Mouse (Mus musculus) gastrocnemius, adult 2 months (tissue): ENCODE results near the gene Zfp947. TPM values are rescaled to one million over a fixed set of nuclear protein-coding genes. Genes with fewer than 3 reads are reported as not detected.
"Not testable (repeated sequence)": the region's sequence is repeated elsewhere in the genome, so short reads cannot be mapped to it uniquely, and the experiment has no call there.

Experiments
- DNase-seq: peaks from one replicate; pipeline ENCODE4 v3.0.0; 2022
- H3K27ac ChIP-seq: fragments of 200-600 bp; 2 replicates; pipeline ENCODE4 v1.8.1; 2022; ENCODE audit warnings: mild to moderate bottlenecking
- H3K4me3 ChIP-seq: fragments of 200-600 bp; 2 replicates; pipeline ENCODE4 v1.8.1; 2022; ENCODE audit warnings: mild to moderate bottlenecking, moderate library complexity
- CTCF ChIP-seq: fragments of 200-600 bp; IDR thresholded peaks from 2 replicates; pipeline ENCODE4 v1.8.1; 2022; ENCODE audit warnings: antibody characterized with exemption, mild to moderate bottlenecking, moderate library complexity
- intact Hi-C: fragments of 180-260 bp; cut with DNase I; formaldehyde crosslinking; loops from one replicate; pipeline ENCODE4 v1.15.1; 2025
- long read RNA-seq, 2 experiments: library from polyadenylated mRNA; stranded (forward); transcript quantifications; one replicate each; pipeline ENCODE4 v2.0.0; 2021
- total RNA-seq, 2 experiments: library from RNA; stranded (reverse); gene quantifications; 2 replicates each; pipeline ENCODE4 v1.2.3; 2021

Gene Zfp947
- total RNA-seq, result under 1 TPM; 0.38 to 0.92 TPM
- long read RNA-seq, experiment 1, result 0 reads
- long read RNA-seq, experiment 2, partial matches to known transcripts, result 0 of 1 reads
- long read RNA-seq, experiment 2, other reads (novel, unspliced or antisense), result 0 of 1 reads

DNA sequence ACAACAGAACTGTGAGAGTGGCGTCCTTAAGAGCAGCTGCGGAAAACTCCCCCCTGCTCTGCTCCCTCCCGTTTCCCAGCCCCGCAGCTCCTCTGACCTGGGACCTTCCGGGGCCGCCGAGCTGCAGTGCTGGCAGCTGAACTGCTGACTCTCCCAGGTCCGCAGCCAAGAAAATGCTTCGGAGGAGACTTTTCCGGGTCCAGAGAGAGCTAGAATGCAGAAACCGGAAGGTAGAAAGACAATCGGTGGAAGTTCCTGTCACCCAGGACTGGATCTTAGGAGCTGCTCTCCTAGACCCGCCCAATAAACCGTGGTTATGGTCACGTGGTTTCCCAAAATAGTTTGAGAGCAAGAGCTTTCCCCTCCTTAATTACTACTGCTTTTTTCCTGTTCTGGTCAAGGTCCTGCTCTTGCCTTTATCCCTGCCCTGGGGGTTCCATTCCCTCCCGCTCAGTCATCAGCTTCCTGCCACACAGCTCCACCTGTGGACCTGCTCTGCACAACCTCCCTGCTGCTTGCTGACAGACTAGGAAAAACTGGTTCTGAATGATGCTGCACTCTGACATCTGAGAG, at the start of gene Zfp947:
Zfp947 (minus strand) TSS at position 469 of the 573 bp plus-strand sequence.
- intact Hi-C loops, result not testable (repeated sequence)
- Histone ChIP-seq H3K4me3 (peak within 1 kb of the TSS; percentile 79), H3K27ac (peak within 1 kb of the TSS; percentile 80)
- peak; percentile 49 for DNase-seq

DNA sequence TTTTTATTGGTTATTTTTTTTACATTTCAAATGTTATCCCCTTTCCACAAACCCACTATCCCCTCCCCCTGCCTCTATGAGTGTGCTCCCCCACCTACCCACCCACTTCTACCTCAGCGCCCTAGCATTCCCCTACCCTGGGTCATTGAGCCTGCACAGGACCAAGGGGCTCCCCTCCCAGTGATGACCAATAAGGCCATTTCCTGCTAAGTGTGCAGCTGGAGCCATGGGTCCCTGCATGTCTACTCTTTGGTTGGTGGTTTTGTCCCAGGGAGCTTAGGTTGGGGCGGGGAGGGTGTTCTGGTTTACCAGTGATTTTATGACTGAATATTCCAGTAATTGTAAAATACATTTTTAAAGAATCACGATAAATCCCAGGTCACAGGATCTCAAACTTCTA, 686 bp downstream of the Zfp947 start:
- DNase-seq, intact Hi-C loops: not testable (repeated sequence)
- peak overlapping the region; percentile 79 for H3K4me3 ChIP-seq
- peak overlapping the region; percentile 80 for H3K27ac ChIP-seq

DNA sequence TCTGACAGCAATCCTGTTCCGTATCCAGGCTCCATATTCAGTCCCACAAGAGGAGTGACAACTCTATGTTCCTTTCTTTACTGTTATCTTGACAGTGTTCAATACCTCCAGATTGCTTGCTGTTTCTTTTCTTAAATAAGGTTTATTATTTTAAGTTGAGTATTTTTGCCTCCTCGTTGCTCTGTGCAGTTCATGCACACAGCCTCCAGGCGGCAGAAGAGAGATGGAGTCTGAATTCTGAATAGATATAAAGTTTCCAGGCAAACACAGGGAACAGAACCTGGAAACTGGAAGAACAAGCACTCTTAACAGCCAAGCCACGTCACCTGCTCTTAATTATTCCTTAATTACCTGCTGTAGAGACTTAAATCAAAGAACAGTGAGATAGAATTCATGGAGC, 12.0 kb downstream of the Zfp947 start:
- H3K4me3 ChIP-seq, DNase-seq, intact Hi-C loops, H3K27ac ChIP-seq: not testable (repeated sequence)

- no peak overlapping the region for H3K27ac ChIP-seq
- intact Hi-C loops, result no loop called here
- no peak for TF ChIP-seq CTCF
- H3K4me3 ChIP-seq, result no peak overlapping the region
- no peak for DNase-seq
These were observed 47.2 kb downstream of the Zfp947 start for GRCm38 (mm10) chr17:22118770-22119169.

Other genes starting within 250 kb of the Zfp947 start
- gene Zfp942, start 203.7 kb downstream of the Zfp947 start, total RNA-seq, result 1 to 10 TPM; 5.5 to 7.1 TPM
- gene Zfp943, start 203.6 kb downstream of the Zfp947 start, total RNA-seq, result 10 to 100 TPM; 21.5 to 22.9 TPM
- 1 to 10 TPM; 2.0 to 2.4 TPM for gene Zfp994, start 59.4 kb upstream of the Zfp947 start, total RNA-seq
- 1 to 10 TPM; 8.3 to 9.5 TPM for gene CT030661.1, start 148.6 kb upstream of the Zfp947 start, total RNA-seq
- gene Zfp944, start 195.2 kb upstream of the Zfp947 start, total RNA-seq, result 1 to 10 TPM; 4.3 to 5.6 TPM
- 1 to 10 TPM; 8.4 to 8.6 TPM for gene Zfp758, start 195.3 kb upstream of the Zfp947 start, total RNA-seq